Mouse (Mus musculus): Measurements from ENCODE around the gene Zw10. TPM values are rescaled to one million over a fixed set of nuclear protein-coding genes. Genes with fewer than 3 reads are reported as not detected.

Gene Zw10
- total RNA-seq (2022): 1 to 10 TPM; 6.9 to 7.6 (median 7.4) TPM

DNA sequence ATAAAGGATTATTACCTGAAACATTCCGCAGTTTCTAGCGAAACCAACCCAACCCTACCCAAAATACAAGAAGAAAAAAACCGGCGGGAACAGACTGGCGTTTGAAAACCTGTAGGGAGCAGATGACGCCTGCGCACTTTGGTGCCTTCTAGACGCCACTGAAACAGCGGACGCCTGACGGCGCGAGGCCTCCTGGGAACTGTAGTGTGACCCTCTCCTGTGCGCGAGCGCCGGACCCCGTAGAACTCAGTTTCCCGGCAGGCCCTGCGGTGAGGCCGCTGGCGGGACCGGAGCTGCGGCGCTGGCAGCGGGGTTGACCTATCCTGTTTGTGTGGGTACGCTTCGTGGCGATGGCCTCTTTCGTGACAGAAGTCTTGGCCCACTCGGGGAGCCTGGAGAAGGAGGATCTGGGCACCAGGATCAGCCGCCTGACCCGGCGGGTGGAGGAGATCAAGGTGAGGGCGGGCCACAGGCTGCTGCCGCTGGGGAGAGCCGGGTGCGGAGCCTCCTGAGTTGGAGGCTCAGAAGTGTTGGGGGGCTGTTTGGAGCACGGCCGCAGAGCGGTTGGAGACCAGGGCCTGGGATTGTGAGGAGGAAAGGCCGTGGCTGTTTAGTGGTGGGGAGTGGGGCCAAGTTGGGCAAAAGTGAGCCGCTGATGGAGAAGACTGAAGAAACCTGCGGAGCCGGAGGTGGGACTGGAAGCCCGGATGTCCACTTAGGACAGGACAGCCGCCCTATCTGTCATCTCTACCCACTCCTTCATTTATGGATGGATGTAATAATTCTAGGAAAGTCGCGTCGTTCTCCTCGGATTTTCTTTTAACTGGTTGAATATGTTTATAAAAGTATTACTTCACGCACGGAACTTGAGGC, at the start of gene Zw10:
TSS of gene Zw10 (plus strand) at position 281 of the 873 bp plus-strand sequence.
- peak; percentile 87 to 93 for DNase-seq (ENCODE audit: low spot score in 2 of 2)

DNA sequence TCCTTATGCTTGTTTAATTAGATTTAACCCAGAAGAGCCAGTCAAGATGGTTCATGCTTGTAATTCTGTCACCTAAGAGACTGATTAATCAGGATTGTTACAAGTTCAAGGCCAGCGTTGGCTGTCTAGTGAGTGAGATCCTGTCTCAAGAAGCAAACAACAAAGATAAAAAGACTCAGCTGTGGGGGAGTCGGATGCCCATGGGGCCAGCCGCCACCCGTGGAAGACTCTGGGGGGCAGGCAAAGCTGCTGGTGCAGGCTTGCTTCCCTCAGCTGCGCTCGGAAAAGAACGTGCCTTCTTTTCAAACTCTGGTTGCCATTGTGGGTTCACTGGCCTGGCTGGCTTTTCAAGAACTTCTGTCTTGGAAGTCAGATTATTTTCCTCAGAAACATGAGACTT, 39.6 kb upstream of the Zw10 start:
- no peak for DNase-seq (ENCODE audit: low spot score in 2 of 2)

DNA sequence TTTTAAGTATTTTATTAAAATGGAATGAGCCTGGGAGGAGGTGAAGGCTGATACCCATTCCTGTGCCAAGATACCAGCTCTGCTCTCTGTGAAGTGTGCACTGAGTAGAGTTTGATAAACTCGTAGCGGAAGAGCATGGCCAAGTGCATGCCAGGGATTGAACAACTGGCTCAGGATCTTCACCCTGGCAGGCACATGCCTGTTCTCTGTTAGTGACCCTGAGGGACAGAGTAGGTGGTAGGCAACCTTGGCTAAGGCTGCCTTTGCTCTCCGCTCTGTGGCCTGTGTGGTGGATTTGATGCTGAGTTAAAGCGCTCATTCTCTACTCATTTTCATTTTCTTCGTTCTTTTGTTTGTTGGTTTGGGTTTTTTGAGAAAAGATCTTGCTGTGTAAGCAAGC, 34.1 kb upstream of the Zw10 start:
- no peak for DNase-seq (ENCODE audit: low spot score in 2 of 2)

DNA sequence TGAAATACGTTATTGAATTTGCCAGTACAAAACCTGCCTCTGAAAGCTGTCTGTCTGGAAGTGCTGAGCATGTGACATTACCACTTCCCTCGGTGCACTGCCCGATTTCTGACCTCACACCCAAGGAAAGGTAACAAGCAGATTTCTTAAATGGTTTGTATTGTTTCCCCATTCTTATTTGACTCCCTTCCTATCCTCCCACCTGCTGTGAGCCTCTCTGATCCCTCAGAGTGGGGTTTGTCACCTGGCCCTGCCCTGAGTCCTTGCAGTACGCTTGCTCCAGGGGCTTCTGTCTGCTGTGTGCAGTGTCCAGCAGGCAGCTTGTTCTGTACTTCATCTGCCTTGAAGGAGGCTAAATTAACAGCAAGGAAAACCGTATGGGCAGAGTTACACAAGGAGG, 31.5 kb upstream of the Zw10 start:
- no peak for DNase-seq (ENCODE audit: low spot score in 2 of 2)

DNA sequence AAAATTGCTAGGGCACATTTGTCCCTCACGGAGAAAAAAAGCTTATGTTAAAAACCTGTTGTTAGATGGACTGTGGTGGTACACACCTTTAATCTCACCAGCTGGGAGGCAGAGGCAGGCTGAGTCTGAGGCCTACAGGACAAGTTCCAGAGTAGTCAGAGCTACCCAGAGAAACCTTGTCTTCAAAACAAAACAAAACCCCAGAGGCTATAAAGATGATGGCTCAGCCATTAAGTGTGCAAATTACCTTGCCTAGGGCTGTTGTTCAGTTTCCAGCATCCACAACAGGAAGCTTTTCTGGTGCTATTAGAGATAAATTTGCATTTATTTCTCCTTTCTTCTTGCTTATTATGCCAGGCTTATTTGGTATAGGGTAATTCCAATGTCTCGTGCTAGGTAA, 30.9 kb upstream of the Zw10 start:
- no peak for DNase-seq (ENCODE audit: low spot score in 2 of 2)

DNA sequence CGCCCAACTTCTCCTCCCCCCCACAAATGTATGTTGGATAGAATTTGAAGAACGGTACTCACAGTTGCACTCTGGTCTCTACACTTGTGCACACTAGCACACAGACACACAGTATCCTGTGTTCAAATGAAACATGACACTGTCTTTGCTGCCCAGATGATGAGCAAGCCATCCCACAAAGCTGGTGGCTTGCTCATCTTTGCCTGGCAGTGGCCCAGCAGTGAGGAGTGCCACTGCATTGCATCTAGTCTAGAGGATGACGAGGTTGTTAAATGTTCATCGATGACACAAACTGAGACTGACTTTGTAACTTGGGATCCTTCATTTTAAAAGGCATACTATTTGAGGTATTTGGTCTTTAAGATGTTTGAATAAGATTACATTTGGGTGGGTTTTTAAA, 20.6 kb upstream of the Zw10 start:
- DNase-seq (ENCODE audit: low spot score in 2 of 2): peak; percentile 5 to 9

DNA sequence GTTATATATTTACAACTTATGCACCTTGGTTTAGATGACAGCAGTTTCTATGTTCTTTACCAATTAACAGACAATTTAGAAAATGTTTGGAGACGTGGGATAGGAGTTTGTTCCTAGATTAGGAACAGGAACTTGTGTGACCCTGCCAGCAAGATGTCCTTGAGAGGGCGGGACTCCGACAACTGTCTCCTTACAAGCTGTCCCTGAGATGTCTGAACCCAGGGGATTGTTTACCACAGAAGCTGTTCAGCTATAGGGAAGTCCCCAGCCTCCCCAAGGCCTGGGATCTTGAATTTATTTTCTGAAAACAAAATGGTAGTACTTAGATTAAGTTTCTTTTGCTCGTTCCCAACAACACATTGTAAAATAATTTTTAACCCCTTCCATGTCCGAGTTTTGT, 4.5 kb upstream of the Zw10 start:
- DNase-seq (ENCODE audit: low spot score in 2 of 2): no peak

DNA sequence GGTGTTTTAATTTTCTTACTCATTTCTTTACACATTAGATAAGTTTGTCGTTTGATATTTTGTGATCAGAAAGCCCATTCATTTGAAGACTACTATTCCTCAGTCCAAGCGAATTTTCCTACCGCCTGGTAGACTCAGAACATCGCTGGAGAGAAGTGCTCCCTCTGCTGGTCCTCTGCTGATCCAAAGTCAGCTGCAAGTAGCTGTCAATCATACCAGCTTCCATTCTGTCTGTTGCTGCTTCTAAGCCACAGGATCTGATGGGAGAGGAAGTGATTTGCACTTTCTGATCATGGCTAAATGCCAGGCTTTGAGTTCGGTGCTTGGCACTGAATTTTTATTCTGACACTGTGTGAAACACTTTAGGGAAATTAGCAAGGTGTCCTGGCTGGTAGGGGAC, 4.1 kb upstream of the Zw10 start:
- peak; percentile 23 to 27 for DNase-seq (ENCODE audit: low spot score in 2 of 2)

DNA sequence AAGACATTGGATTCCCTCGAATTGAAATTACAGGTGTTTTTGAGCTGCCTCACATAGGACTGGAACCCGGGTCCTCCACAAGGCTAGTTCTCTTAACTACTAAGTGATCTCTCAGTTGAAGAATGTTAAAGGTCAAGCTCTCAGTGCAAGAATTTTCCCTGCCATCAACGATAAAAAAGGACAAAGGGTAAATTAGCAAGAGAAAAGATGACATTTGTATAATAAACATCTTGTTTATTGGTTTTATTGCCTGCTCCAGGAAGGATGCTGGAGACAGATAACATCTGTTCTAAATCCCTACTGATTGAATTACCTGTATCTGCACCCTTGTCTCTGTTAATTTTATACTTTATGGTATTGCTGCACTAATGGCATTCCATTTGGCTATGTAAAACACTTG, 1.4 kb upstream of the Zw10 start:
- DNase-seq (ENCODE audit: low spot score in 2 of 2): no peak

DNA sequence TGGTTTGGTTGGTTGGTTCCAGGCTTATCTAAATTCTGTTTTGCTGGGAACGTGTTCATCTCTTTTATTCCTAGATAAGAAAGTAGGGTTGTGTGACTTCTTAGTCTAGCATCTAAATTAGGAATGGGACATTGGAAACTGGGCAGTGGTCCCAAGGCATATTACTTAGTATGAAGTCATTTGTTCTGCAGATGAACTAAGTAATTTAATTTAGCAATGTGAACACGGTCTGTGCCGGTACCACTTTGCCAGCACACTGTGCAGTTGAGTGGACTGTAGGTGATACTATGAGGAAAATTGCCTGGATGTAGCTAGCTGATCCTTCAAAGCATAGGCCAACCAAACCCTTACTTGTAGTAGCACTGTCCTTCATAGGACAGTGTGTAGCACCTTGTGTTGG, 21.4 kb downstream of the Zw10 start:
- no peak for DNase-seq (ENCODE audit: low spot score in 2 of 2)

DNA sequence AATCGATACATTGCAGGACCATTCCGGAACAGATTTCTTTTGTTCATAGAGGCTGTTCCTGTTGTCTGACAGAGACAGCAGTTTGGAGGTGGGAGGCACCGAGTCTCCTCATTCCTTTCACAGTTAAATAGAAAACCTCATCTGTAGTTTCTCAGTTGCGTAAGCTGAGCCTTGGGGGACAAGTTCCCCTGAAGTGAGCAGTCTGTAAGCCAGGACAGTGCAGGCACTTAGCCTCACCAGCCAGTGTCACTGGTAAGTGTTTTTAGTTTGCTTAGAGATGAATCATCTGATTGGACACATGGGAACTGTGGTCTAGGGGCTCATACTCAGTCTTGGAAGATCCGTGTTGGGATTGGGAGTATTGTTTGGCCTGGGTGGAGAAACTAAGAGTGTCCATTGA, 25.7 kb downstream of the Zw10 start, which contains the start of gene Tmprss5:
TSS of gene Tmprss5 (plus strand) at position 154 of the 400 bp plus-strand sequence.
- DNase-seq (ENCODE audit: low spot score in 2 of 2): no peak

DNA sequence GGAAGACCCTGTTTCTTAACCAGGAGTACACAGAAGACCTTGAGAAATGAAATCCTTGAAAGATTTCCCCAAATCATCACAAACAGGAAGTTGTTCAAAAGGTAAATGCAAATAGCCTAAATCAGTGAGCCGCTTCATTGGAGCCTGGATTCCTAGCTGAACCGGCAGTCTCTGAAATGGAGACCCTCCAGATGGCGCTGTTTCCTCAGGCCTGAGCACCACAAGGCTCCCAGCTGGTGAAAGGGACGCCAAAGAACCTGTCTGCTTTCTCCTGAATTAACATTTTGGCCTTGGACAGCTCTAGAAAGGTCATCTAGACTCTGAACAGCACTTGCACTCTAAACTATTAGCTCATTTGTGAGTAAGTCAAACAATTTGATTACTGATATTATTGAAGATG, 26.1 kb downstream of the Zw10 start:
- peak; percentile 15 to 34 for DNase-seq (ENCODE audit: low spot score in 2 of 2)

DNA sequence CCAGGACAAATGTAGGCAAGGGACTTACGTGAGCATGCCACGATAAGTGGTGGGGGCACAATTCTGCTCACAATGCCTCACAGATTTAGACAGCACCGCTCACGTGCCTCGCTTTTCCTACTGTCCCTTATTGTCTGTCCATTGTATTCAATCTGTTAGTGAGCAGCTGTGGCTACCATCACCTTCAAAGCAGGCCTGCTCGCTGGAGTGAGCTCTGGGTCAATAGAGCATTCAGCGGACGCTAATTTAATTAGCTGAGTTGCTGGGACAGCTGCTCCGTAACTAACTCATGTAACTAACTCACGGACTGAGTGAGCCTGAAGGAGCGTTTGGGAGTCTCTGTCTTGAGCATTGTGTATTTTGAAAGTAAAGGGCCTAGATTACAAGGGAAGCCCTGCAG, 31.9 kb downstream of the Zw10 start:
- DNase-seq (ENCODE audit: low spot score in 2 of 2): no peak

DNA sequence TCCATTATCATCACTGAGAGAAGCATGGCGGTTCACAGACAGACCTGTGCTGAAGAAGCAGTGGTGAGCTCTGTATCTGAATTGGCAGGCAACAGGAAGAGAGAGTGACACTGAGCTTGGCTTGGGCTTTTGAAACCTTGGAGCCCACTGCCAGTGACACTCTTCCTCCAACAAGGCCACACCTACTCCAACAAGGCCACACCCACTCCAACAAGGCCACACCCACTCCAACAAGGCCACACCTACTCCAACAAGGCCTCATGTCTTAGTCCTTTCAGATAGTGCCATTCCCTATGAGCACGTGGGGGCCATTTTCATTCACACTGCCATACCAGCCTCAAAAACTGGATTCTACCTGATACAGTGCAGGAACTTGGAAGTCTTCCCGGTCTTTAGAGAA, 43.5 kb downstream of the Zw10 start:
- DNase-seq (ENCODE audit: low spot score in 2 of 2): no peak

DNA sequence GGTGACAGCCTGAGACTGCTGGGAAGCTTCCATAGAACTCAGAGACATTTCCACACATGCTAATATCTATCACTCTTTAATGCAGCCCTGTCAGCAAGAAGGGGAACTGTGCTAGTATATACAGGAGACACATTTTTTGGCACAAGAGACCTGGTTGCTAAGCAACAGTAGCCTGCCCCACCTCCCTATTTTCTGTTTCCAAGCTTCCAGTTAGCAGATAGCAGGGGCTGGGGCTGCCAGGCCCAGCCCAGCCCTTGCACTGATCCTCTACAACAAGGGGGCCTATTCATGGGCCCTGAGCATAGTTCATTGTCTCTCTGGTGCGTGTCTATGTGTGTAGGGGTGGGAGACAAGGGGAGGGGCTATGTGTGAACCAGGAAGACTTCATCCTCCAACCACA, 46.9 kb downstream of the Zw10 start:
- DNase-seq (ENCODE audit: low spot score in 2 of 2): no peak

DNA sequence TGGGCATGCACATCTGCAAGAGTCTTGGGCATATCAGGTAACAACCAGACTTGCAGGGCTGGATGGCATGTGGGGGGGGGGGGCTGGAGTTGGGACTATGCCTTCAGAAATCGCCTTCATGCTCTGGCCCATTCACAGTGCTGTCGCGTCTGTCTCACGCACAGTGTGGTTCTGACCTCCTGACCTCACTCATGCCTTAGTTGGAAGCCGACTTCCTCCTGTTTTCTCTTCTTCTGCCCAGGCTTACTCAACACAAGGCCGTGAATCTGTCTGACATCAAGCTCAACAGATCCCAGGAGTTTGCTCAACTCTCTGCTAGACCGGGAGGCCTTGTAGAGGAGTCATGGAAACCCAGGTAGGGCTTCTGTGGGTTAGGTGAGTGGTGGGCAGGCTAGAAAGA, 53.7 kb downstream of the Zw10 start:
- DNase-seq (ENCODE audit: low spot score in 2 of 2): no peak

DNA sequence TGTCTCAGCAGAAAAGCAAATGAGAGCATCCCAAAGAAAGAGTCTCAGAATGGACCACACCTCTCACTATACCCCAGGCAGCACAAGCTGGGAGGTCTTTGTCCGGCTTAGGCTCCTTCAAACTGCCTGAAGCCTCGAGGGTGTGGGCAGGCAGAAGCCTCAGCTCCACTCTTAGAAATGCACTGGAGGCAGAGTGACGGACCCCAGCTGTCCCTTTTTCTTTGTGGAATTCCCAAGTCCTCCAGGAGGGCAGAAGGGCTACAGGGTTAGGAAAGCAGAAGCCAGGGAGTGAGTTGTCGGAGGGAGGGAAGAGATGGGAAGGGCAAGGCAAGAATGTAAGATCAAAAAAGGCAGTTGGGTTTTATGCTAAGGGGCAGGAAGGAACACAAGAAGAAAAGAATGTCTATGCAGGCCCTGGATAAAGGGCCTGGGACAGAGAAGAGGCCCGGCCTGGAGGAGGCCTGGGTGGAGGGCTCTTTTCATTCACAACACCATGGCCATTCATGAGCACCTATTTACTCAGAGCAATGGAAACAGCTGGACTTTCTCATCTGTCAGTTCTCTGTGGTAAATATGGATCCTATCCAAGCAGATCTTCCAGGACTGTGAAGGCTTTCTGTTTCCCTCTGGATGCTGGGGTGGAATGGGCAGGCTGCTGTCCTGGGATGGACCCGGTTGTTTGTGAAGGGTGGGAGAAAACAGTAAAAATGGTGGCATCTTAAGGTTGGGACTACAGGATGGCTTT, 55.2 kb downstream of the Zw10 start:
- no peak for DNase-seq (ENCODE audit: low spot score in 2 of 2)

DNA sequence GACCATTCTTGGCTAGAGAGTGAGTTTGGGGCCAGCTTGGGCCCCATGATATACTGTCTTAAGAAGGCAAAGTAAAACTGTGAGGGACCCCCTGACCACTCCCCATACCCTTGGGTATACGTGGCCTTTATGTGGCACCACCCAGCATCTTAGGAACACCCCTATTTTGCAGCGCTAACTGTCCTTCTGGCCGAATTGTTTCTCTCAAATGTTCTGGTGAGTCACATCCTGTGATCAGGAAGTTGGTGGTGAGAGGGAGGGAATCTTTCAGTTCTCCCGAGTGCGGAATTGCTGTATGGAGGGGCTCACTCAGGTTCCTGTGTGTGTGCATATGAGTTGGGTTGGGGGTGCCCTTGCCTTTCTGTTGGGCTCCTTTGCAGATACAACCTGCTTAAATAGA, 55.9 kb downstream of the Zw10 start:
- no peak for DNase-seq (ENCODE audit: low spot score in 2 of 2)

DNA sequence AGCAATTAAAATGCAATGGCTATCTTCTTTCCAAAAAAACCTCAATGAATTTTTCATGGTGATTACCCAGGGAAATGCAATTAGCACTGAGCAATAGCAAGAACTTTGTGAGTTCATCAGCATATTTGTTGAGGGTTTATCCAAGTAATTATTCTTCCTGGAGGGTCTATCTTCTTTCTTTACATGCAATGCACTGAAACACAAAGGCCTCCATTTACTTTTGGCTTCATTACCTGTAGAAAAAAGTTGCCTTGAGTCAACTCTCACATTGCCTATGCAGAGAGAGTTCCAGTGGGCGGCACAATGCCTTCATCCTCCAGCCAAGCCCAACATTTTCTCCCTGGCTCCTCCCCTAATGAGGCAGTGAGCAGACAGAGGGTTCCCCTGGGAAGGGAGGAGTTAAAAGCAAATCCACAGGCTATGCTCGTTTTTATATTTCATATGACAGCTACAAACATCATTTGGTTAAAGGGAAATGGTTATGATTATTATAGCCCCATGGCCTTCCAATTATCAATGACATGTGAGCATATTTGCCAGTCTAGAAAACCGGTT, 62.9 kb downstream of the Zw10 start:
- DNase-seq (ENCODE audit: low spot score in 2 of 2): no peak

DNA sequence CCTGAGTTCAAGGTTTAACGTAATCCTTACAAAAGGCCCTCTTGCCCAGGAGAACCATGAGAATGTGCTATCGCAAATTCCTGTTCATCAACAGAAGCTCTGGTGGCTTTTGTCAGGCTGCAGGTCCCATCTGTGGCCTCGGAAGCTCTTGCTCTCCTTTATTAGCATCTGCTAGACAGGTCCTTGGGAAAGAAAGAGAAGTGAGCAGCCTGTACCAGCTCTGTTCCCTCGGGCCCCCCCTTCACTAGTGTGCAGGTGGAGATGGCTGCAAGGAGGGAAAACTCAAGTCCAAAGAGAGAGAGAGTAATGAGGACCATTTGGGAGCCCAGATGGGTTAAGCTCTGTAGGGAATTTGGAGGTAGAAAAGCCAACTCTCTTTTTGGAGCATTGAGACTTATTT, 64.3 kb downstream of the Zw10 start:
- DNase-seq (ENCODE audit: low spot score in 2 of 2): no peak

DNA sequence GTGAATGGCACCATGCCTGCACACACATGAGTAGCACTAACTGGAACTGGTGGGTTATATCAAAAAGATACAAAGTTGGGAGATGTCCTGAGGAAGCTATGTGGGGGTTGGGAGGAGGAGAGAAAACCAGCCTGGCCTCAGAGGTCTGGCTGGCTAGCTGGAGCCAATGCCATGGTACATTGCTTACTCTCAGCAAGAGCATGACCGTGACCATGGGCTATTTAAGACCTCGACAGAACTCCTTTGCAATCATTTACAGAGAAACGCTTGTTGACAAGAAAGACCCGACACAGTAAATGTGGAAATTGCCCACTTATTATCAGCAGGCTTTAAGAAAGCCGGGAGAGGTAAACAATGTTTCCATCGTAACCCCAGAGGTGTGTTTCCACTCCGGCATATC, 70.3 kb downstream of the Zw10 start:
- no peak for DNase-seq (ENCODE audit: low spot score in 2 of 2)

Data from gastrocnemius, adult 8-10 months (tissue).